Mouse (Mus musculus) ES-Bruce4 (cell line): Measurements from ENCODE around the gene Trim28. TPM values are rescaled to one million over a fixed set of nuclear protein-coding genes. Genes with fewer than 3 reads are reported as not detected.
A peak's percentile ranks its signal among the peaks of the same experiment; 100 is the strongest.

ENCODE experiments used
- H3K27ac ChIP-seq: 2 replicates; pipeline ENCODE4 v1.5.1; 2012; ENCODE audit warnings: low read length, inconsistent platforms; ENCODE audit not compliant: insufficient read depth
- H3K27me3 ChIP-seq: 2 replicates; pipeline ENCODE4 v1.6.1; 2012; ENCODE audit warnings: mild to moderate bottlenecking, low read length, inconsistent platforms; ENCODE audit not compliant: control insufficient read depth, poor library complexity, insufficient read depth, severe bottlenecking
- H3K36me3 ChIP-seq: 2 replicates; pipeline ENCODE4 v1.6.1; 2012; ENCODE audit warnings: inconsistent platforms, mild to moderate bottlenecking, low read length, moderate library complexity; ENCODE audit not compliant: control insufficient read depth, poor library complexity, insufficient read depth, severe bottlenecking
- H3K4me1 ChIP-seq: one replicate; pipeline ENCODE4 v1.8.1; 2011; ENCODE audit warnings: low read length; ENCODE audit not compliant: control insufficient read depth, insufficient read depth
- H3K4me3 ChIP-seq: 2 replicates; pipeline ENCODE4 v1.5.1; 2011; ENCODE audit warnings: low read depth, mild to moderate bottlenecking, low read length
- H3K9ac ChIP-seq: 2 replicates; pipeline ENCODE4 v1.6.1; 2012; ENCODE audit warnings: low read depth, mild to moderate bottlenecking, inconsistent platforms; ENCODE audit not compliant: poor library complexity, severe bottlenecking
- H3K9me3 ChIP-seq: replicated peaks from 2 replicates; pipeline ENCODE4 v1.6.1; 2012; ENCODE audit warnings: mild to moderate bottlenecking, low read length, inconsistent platforms; ENCODE audit not compliant: control insufficient read depth, poor library complexity, insufficient read depth, severe bottlenecking
- CTCF ChIP-seq: IDR thresholded peaks from one replicate; pipeline ENCODE4 v1.8.1; 2011; ENCODE audit warnings: low read depth, low read length
- EP300 ChIP-seq: IDR thresholded peaks from 2 replicates; pipeline ENCODE4 v1.6.1; 2011; ENCODE audit warnings: low read depth, low read length; ENCODE audit not compliant: insufficient read depth
- POLR2A ChIP-seq: IDR thresholded peaks from one replicate; pipeline ENCODE4 v1.8.1; 2011; ENCODE audit warnings: low read length; ENCODE audit not compliant: insufficient read depth
- polyA plus RNA-seq: library from polyadenylated mRNA; stranded (reverse); fragments of >200 nt; gene quantifications from 2 replicates; pipeline ENCODE4 v1.2.4, GENCODE M21; 2011; ENCODE audit warnings: low read depth; ENCODE audit not compliant: missing spikeins, insufficient read depth, insufficient read length

Trim28 gene
- polyA plus RNA-seq, 1 experiment, result 1,151 TPM

DNA sequence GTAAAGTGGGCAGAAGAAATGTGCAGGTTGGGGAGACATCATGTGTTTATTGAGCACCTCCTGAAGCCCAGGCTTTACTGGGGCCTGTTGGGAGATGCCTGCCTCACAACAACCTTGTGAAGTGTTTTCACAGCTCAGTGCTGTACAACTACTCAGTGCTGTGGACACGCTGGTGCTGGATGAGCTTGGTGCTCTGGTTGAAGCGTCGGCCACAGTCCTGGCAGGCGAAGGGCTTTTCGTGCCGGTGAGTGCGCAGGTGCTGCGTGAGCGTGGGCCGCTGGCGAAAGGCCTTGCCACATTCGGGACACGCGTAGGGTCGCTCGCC lies 44.2 kb downstream of the Trim28 start:
- Histone ChIP-seq H3K9me3 (no peaks in the 10 kb centered on the region), H3K36me3 (no peaks in the 10 kb centered on the region), H3K4me3 (peak overlapping the region; percentile 76), H3K27me3 (no peaks in the 10 kb centered on the region), H3K9ac (peak overlapping the region; percentile 59), H3K4me1 (no peaks in the 10 kb centered on the region), H3K27ac (no peak overlapping the region)
- no peak for TF ChIP-seq EP300
- TF ChIP-seq CTCF, result no peak
- TF ChIP-seq POLR2A, result no peak

DNA sequence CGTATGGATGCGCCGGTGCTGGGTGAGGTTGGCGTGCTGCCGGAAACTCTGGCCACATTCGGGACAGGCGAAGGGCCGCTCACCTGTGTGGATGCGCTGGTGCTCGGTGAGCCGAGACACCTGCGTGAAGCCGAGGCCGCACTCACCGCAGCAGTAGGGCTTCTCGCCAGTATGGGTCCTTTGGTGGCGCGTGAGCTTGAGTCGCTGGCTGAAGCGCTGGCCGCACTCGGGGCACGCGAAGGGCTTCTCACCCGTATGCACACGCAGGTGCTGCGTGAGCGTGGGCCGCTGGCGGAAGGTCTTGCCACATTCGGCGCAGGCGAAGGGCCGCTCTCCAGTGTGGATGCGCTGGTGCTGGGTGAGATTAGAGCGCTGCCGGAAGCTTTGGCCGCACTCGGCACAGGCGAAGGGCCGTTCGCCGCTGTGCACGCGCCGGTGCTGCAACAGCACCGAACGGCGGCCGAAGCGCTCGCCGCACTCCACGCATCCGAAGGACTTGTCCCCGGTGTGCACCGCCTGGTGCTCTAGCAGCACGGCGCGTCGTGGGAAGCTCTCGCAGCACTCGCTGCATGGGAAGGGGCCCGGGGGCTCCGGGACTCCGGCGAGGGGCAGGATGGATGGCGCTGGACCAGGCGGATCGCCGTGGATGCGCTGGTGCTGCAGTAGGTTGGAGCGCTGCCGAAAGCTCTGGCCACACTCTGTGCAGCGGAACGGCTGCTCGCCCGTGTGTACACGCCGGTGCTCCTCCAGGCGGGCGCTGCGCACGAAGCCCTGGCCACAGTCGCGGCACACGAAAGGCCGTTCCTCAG lies 44.7 kb downstream of the Trim28 start:
- Histone ChIP-seq H3K9me3 (no peaks in the 10 kb centered on the region), H3K36me3 (no peaks in the 10 kb centered on the region), H3K4me3 (peak overlapping the region; percentile 76), H3K27me3 (no peaks in the 10 kb centered on the region), H3K4me1 (no peaks in the 10 kb centered on the region), H3K27ac (no peak overlapping the region), H3K9ac (peak overlapping the region; percentile 59)
- TF ChIP-seq EP300, result 0 out of 2 replicates have a peak, but pooled peaks have one; percentile 12
- no peak for TF ChIP-seq POLR2A

DNA sequence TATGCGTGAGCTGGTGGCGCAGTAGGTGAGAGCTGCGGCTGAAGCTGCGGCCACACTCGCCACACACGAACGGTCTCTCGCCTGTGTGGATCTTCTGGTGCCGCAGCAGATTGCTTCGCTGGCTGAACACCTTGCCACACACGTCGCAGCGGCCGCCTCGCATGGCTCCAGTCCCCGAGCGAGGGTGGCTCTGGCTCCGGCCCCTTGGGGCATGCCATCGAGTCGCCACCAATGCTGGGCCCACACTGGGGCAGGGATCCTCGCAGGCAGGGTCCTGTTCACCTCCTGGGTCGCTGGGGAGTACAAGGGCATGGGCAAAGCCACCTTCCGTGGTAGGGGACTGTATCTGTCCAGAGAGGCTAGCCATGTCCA lies 45.3 kb downstream of the Trim28 start:
- H3K27ac ChIP-seq, result no peak overlapping the region
- H3K4me3 ChIP-seq, result peak overlapping the region; percentile 76
- no peaks in the 10 kb centered on the region for H3K9me3 ChIP-seq
- H3K9ac ChIP-seq, result peak overlapping the region; percentile 59
- no peak for TF ChIP-seq EP300
- TF ChIP-seq CTCF, result no peak
- no peak for TF ChIP-seq POLR2A
- H3K36me3 ChIP-seq, result no peaks in the 10 kb centered on the region
- no peaks in the 10 kb centered on the region for H3K4me1 ChIP-seq
- H3K27me3 ChIP-seq, result no peaks in the 10 kb centered on the region

DNA sequence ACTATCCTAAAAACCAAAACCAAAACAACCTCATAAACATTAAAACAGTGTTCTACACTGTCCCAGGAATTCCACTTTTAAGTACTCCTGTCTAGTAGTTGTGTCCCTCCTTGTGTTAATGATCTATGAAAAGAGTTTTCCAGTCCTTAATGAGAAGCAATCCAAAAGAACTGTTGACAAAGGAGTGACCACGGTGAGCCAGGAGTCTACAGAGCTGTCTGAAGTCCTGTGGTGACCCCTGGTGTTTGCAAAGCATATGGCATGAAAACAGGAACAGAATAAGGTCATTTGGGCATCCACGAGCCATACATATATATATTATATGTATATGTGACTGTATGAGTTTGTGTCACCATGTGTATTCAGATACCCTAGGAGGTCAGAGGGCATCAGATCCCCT lies 47.2 kb downstream of the Trim28 start:
- Histone ChIP-seq H3K27me3 (no peaks in the 10 kb centered on the region), H3K9me3 (no peaks in the 10 kb centered on the region), H3K4me1 (no peaks in the 10 kb centered on the region), H3K36me3 (no peaks in the 10 kb centered on the region), H3K27ac (no peak overlapping the region), H3K4me3 (no peak overlapping the region), H3K9ac (no peak overlapping the region)
- TF ChIP-seq CTCF, result peak; percentile 64
- no peak for TF ChIP-seq EP300

DNA sequence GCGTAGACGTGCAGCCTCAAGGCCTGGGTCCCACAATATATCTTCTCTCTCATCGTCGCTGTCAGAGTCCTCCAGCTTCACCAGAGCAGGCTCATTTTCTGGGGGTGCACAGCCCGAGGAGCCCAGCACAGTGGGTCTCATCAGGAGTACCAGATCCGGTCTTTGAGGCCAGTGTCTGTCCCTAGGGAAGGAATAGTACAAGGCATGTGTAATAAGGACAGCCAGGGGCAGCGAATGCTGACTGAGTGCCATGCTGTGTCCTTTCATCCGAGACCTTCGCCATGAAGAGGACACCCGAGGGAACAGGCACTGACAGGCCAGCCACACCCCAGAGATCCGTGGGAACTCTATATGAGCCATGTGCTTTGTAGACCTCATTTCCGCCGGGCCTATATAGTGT lies 54.1 kb downstream of the Trim28 start:
- Histone ChIP-seq H3K27ac (no peak overlapping the region), H3K9ac (no peak overlapping the region), H3K9me3 (no peaks in the 10 kb centered on the region), H3K4me3 (no peak overlapping the region), H3K36me3 (no peaks in the 10 kb centered on the region), H3K27me3 (no peaks in the 10 kb centered on the region), H3K4me1 (peaks cover 2% of the 10 kb centered on the region)
- TF ChIP-seq EP300 (no peak), CTCF (no peak), POLR2A (no peak)

DNA sequence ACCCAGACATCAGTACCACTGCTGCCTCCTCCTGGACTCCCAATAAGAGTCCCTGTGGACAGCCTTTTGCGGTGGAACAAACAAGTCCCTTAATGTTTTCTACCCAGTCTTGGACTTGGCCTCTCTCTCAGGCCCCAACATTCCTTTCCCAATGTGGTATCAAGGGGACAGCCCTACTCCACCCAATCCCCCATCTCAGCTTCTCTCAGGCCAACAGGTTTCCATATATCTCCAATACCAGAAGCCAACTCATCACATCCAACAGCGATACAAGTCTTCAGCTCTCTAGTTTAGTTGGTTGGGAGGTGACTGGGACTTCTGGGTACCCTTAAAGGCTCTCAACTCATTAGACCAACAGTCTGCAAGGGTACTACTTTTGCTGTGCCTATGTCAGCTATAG lies 54.6 kb downstream of the Trim28 start:
- Histone ChIP-seq H3K4me3 (no peak overlapping the region), H3K9me3 (no peaks in the 10 kb centered on the region), H3K36me3 (no peaks in the 10 kb centered on the region), H3K27me3 (no peaks in the 10 kb centered on the region), H3K9ac (no peak overlapping the region), H3K27ac (no peak overlapping the region), H3K4me1 (peaks cover 2% of the 10 kb centered on the region)
- no peak for TF ChIP-seq CTCF
- no peak for TF ChIP-seq POLR2A
- no peak for TF ChIP-seq EP300
